Mouse (Mus musculus): Measurements from ENCODE around the gene Wasf2.

DNA sequence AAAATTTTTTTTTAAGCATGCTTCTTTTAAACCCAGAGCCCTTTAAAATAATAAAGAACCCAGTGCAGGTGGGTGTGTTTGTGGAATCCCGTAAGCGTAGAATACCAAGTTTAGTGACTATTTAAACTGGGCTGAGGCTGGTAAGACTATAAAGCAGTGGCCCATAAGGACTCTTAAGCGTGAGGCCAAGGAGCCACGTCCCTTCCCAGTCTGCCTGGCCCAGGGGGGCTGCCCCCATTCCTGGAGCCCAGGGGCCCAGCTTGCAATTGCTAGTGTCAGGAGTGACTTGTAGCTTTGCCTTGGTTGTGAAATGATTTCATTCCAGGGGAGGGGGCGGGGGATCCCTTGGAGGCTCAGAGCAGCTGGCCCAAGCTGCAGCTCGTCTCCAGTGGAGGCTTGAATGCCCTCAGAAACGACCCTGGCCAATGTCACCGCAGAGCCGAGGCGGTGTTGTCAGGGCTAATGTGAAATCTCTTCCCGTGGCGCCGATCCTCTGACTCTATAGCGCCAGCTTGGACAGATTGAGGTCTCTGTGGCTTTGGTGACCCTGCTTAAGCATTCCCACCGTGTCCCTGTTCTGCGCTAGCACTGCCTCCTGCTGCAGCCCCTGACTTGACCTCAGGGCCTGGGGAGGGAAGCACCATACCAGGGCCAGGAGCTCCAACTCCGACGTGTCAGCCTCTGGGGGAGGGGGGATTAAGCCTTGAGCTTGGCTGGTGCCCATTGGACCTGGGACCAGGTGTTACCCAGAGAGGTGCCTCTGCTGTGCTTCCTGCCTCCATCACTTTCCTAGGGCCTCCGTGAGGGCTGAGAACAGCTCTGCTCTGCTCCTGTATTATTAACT is 68.3 kb downstream of the Wasf2 start:
- TF ChIP-seq CTCF (IDR thresholded peaks at IDR 0.05; ENCODE audit: low read depth, low read length) (no peak), POLR2A (IDR thresholded peaks at IDR 0.05; ENCODE audit: borderline replicate concordance, low read depth, low read length) (no peak)
